Mouse (Mus musculus): ENCODE results near the gene Fam234b.

GRCm38 (mm10) chr6:135211169-135211568, 13.4 kb downstream of the Fam234b start:
- no peak for TF ChIP-seq CTCF (IDR thresholded peaks at IDR 0.05; ENCODE audit: insufficient read depth, low read depth, low read length)
- TF ChIP-seq POLR2A (IDR thresholded peaks at IDR 0.05; ENCODE audit: insufficient read depth, low read depth, low read length), result no peak
